Mouse (Mus musculus): ENCODE results near the gene Vmn2r88. TPM values are rescaled to one million over a fixed set of nuclear protein-coding genes. Genes with fewer than 3 reads are reported as not detected.

Vmn2r88 gene
- total RNA-seq (2023), result not detected in 2 replicates

GRCm38 (mm10) chr14:51410520-51410919 lies at the start of gene Vmn2r88:
Gene Vmn2r88 (plus strand): TSS chr14:51410820.

GRCm38 (mm10) chr14:51361456-51361855 lies 49.2 kb upstream of the Vmn2r88 start, which contains the start of gene Gm7247:
Gene Gm7247 (plus strand): TSS chr14:51361756.

GRCm38 (mm10) chr14:51451557-51451956 lies 40.9 kb downstream of the Vmn2r88 start, which contains the start of gene Vmn2r89:
Gene Vmn2r89 (plus strand): TSS chr14:51451857.

Other genes starting within 250 kb of the Vmn2r88 start
- 1.1 and 1.8 TPM in 2 replicates for gene Rnase2b, start 248.6 kb upstream of the Vmn2r88 start, total RNA-seq (2023)
- not detected in 2 replicates for gene Ang2, start 211.7 kb upstream of the Vmn2r88 start, total RNA-seq (2023)
- not detected in 2 replicates for gene Ear14, start 207.4 kb upstream of the Vmn2r88 start, total RNA-seq (2023)
- 17.9 and 43.5 TPM in 2 replicates for gene Rnase2a, start 154.7 kb upstream of the Vmn2r88 start, total RNA-seq (2023)
- not detected in 2 replicates for gene Gm7247, start 49.1 kb upstream of the Vmn2r88 start, total RNA-seq (2023)
- gene Vmn2r89, start 41.0 kb downstream of the Vmn2r88 start, total RNA-seq (2023), result not detected in 2 replicates
- gene Gm5622, start 142.0 kb downstream of the Vmn2r88 start, total RNA-seq (2023), result not detected in 2 replicates
- not detected in 2 replicates for gene Gm17175, start 163.2 kb downstream of the Vmn2r88 start, total RNA-seq (2023)
- gene Gm17174, start 181.3 kb downstream of the Vmn2r88 start, total RNA-seq (2023), result not detected in 2 replicates
- not detected in 2 replicates for gene Gm17078, start 200.5 kb downstream of the Vmn2r88 start, total RNA-seq (2023)
- gene Gm4181, start 224.8 kb downstream of the Vmn2r88 start, total RNA-seq (2023), result not detected in 2 replicates

Data from neutrophil, adult 65 days (primary cell).